Mouse (Mus musculus): Measurements from ENCODE around the gene Car14. TPM values are rescaled to one million over a fixed set of nuclear protein-coding genes. Genes with fewer than 3 reads are reported as not detected.
"Not testable (repeated sequence)": the region's sequence is repeated elsewhere in the genome, so short reads cannot be mapped to it uniquely, and the experiment has no call there.

The Car14 gene
- polyA plus RNA-seq, 1 experiment = 22.3 TPM

DNA sequence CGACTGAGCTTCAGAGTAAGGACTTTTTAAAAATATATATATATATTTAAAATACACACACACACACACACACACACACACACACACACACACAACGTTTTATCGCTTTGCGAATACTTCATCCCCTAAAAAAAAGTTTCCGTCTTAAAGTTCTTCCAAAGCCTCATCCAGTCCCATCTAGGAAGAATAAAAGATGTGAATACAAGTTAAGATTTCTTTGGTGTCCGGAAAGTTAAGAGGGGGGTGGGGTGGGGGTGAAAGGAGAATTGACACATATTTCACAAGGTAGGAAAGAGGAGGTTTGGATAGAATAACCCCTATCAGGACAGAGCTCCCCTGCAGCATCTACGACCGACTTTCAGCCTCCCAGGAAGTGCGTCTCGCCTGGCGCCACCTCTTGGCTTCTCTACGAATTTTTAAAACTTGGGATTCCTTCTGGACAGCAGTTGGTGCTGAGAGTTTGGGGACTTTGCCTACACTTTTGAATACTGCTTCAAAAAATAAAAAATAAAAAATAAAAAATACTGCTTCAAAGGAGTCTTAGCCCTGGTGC is 1.5 kb upstream of the Car14 start:
- H3K4me1 ChIP-seq (ENCODE audit: control insufficient read depth, insufficient read depth, low read length) = no peaks in the 10 kb centered on the region
- no peak overlapping the region for H3K4me3 ChIP-seq (ENCODE audit: insufficient read depth, low read length)
- peak; percentile 50; the same call in 1 of the 2 replicates for TF ChIP-seq CTCF (IDR thresholded peaks at IDR 0.05; ENCODE audit: extremely low read depth, insufficient read depth, low read length)
- TF ChIP-seq POLR2A (IDR thresholded peaks at IDR 0.05; ENCODE audit: extremely low read depth, insufficient read depth, low read length) = no peak
- H3K27ac ChIP-seq (ENCODE audit: insufficient read depth, low read length) = no peak overlapping the region

DNA sequence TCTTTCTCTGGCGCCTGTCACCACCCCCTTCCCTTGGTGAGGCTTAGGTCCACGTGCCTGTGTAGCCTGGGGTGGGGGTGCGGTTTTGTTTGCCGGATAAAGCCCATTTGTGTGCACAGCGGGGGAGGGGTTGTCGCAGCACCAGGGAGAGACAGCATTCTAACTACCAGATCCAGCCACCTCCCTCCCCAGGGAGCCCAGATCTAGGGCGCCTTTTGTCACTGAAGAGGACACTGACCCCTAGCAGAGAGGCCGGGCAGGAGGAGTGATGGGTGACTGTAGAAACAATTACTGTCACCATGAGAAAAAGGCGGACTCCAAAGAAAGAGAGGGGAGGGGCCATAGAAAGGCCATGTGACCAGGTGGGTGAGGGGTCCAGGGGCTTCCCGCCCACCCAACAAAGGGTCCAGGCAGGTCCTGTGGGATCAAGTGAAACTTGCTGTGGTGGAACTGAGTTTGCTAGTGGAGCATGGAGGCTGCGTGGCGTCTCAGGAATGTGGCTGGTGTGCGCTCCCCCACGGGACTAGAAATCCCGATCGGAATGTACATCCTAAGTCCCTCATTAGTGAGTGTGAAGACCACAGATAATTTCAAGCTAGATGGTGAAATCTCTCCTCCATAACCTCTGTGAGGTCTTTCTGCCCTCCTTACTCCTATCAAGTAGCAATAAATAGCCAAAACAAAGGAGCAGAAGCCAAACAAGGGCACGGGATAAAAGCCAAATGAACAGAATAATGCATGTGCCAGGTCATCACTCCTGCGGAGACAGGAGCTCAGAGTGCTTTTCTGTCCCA is 852 bp upstream of the Car14 start:
- Histone ChIP-seq H3K4me3 (ENCODE audit: insufficient read depth, low read length) (peak overlapping the region; percentile 15), H3K27ac (ENCODE audit: insufficient read depth, low read length) (peak overlapping the region; percentile 78), H3K4me1 (ENCODE audit: control insufficient read depth, insufficient read depth, low read length) (no peaks in the 10 kb centered on the region)
- TF ChIP-seq POLR2A (IDR thresholded peaks at IDR 0.05; ENCODE audit: extremely low read depth, insufficient read depth, low read length) (0 out of 2 replicates have a peak, but pooled peaks have one; percentile 28), CTCF (IDR thresholded peaks at IDR 0.05; ENCODE audit: extremely low read depth, insufficient read depth, low read length) (no peak)

DNA sequence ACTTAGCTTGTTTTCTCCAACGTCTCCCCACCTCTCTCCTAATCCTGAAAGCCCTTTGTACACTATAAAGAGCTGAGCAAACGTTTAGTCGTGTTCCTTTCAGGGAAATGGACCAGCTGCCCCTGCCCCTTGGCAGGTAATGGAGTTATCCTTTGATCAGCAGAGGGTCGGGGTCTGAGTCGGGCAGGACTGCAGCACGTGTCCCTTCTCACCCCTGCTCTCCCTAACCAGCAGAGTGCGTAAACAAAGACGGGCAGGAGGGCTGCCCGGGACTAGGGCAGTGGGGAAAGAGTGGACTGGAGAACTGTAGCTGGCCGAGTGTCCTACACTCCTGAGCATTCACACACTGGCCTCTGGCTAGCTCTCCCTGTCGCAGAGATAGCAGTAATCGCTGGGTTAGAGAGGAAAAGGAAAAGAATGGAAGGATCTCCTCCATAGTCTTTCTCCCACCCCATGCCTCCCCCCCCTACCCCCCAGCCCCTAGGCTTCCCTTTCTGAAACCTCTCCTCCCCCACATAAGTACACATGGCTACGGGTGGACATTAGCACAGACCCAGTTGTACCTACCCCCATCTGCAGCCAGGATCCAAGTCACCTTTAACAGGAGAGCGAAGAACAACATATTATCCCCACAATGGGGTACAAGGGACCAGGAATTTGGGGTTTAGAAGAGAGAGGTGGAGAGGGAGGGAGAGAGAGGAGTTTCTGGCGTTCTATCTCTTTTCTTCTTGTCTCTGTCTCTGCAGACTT is 563 bp downstream of the Car14 start:
- H3K4me1 ChIP-seq (ENCODE audit: control insufficient read depth, insufficient read depth, low read length) = no peaks in the 10 kb centered on the region
- peak overlapping the region; percentile 15 for H3K4me3 ChIP-seq (ENCODE audit: insufficient read depth, low read length)
- TF ChIP-seq CTCF (IDR thresholded peaks at IDR 0.05; ENCODE audit: extremely low read depth, insufficient read depth, low read length) (no peak), POLR2A (IDR thresholded peaks at IDR 0.05; ENCODE audit: extremely low read depth, insufficient read depth, low read length) (no peak)
- peak overlapping the region; percentile 87 for H3K27ac ChIP-seq (ENCODE audit: insufficient read depth, low read length)

DNA sequence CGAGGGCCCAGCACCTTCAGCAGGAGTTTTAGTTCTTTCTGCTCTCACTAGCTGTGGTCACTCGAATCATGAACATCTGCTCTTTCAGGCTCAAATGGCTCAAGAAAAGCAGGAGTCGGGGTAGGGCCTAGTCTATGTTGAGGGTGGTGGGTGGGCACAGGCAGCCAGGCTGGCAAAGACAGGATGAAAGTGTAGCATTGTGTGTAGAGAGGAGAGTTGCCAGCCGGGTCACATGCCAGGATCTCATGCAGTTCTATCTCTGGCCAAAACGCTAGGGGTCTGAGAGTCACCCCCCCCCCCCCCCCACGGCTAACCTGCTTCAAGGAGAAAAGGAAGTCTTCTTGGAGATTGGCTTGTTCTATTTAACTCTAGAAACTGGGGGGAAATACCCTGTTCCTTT is 1.8 kb downstream of the Car14 start:
- TF ChIP-seq POLR2A (IDR thresholded peaks at IDR 0.05; ENCODE audit: extremely low read depth, insufficient read depth, low read length) (no peak), CTCF (IDR thresholded peaks at IDR 0.05; ENCODE audit: extremely low read depth, insufficient read depth, low read length) (no peak)
- Histone ChIP-seq H3K4me3 (ENCODE audit: insufficient read depth, low read length) (no peak overlapping the region), H3K27ac (ENCODE audit: insufficient read depth, low read length) (peak overlapping the region; percentile 3; the same call in 1 of the 2 replicates), H3K4me1 (ENCODE audit: control insufficient read depth, insufficient read depth, low read length) (no peaks in the 10 kb centered on the region)

DNA sequence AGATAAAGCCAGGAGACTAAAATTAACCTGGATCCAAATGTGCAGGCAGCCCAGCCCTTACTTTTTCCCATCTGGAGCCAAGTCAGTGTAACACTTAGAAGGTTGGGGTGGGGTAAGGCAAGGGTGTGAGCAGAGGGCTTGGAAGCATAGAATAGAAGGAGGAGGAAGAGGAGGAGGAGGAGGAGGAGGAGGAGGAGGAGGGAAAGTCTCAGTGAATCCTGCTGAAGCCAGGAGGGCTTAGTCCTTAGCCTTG is 2.2 kb downstream of the Car14 start:
- TF ChIP-seq CTCF (IDR thresholded peaks at IDR 0.05; ENCODE audit: extremely low read depth, insufficient read depth, low read length) (no peak), POLR2A (IDR thresholded peaks at IDR 0.05; ENCODE audit: extremely low read depth, insufficient read depth, low read length) (no peak)
- H3K27ac ChIP-seq (ENCODE audit: insufficient read depth, low read length) = peak overlapping the region; percentile 3; the same call in 1 of the 2 replicates
- no peaks in the 10 kb centered on the region for H3K4me1 ChIP-seq (ENCODE audit: control insufficient read depth, insufficient read depth, low read length)
- no peak overlapping the region for H3K4me3 ChIP-seq (ENCODE audit: insufficient read depth, low read length)

DNA sequence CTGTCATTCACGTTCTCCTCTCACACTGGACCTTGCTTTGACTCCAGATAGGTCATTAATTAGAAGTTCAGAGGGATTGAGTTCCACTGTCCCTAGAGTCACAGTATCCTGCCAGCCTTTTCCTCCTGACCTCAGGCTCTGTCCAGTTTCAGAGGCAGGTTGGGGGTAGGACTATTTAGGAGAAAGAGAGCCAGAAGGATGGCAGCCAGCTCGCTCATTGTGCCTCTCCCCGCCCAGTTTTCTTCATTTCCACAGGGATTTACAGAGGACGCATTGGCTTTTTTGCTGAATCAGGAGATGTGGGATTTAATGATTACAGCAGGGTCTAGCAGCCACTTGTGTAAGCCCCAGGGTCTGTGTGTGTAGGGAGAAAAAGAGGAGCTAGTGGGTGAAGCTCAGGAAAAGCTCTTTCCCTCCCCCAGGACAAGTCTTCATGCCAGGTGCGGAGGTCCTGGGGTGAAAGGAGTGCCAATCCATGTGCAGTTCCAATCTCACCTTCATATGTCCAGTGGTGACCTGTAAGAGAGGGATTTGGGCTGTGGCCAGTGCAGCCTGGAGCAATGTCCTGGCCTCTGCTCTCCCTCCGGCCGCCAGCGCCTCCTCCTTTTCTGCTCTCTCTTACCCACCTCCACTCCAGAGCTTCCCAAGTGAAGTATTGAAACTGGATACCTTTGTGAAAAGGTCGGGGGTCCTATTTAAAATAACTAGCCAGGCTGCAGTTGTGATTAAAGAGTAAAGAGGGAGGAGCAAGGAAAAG is 2.7 kb downstream of the Car14 start:
- 0 out of 2 replicates have a peak overlapping the region, but pooled peaks have one; percentile 3 for H3K27ac ChIP-seq (ENCODE audit: insufficient read depth, low read length)
- no peak for TF ChIP-seq CTCF (IDR thresholded peaks at IDR 0.05; ENCODE audit: extremely low read depth, insufficient read depth, low read length)
- no peak for TF ChIP-seq POLR2A (IDR thresholded peaks at IDR 0.05; ENCODE audit: extremely low read depth, insufficient read depth, low read length)
- H3K4me3 ChIP-seq (ENCODE audit: insufficient read depth, low read length) = no peak overlapping the region

DNA sequence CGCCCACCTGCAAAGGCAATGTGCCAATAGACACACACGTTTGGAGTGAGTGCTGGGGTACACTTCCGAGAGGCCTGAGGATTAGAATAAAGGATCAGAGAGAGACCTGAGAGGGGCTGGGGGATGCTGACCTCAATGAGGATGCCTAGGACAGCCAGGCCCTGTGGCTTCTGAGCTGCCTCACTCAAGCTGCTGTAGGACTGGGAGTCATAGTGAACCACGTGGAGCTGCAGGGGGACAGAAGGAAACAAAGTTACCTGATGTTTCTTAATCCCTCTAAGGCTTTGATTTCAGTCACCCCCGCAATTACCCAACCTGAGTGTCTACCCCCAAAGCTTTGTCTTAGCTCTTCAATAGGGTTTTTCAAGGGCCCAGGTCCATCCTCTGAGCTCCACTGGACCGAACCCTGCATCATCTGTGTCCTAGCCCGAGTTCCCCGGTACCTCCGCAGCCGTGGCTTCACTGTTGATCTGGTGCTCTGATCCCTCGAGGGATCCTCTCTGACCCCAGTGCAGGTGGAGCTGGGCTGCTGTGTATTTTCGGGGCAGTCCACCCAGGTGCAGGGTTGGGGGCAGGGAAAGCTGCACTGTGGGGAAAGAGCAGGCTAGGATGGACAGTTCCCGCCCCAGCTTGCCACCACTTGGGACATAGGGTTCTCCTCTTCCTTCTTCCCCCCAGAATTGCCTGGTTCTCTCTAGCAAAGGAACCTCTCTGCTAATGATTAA is 4.5 kb downstream of the Car14 start:
- H3K27ac ChIP-seq (ENCODE audit: insufficient read depth, low read length) = no peak overlapping the region
- no peak overlapping the region for H3K4me3 ChIP-seq (ENCODE audit: insufficient read depth, low read length)
- TF ChIP-seq CTCF (IDR thresholded peaks at IDR 0.05; ENCODE audit: extremely low read depth, insufficient read depth, low read length) = no peak
- no peaks in the 10 kb centered on the region for H3K4me1 ChIP-seq (ENCODE audit: control insufficient read depth, insufficient read depth, low read length)

More for the DNA sequence above, 2.7 kb downstream of the Car14 start:
- H3K4me1 ChIP-seq (ENCODE audit: control insufficient read depth, insufficient read depth, low read length) = no peaks in the 10 kb centered on the region

DNA sequence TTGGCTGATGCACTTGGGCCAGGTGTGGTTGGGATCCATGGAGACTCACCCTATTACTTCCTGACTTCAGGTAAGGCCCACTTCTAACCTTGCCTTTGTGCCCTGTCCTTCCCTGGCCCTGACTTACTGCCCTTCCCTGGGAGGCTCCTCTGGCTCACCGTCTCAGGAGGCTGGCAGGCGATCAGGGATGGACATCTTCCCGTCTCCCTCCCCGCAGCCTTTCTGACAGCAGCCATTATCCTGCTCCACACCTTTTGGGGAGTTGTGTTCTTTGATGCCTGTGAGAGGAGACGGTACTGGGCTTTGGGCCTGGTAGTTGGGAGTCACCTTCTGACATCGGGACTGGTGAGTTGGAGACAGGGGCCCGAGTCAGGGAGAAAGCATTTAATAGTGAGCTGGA is 9.0 kb downstream of the Car14 start:
- H3K4me3 ChIP-seq (ENCODE audit: insufficient read depth, low read length) = peak overlapping the region; percentile 96; the same call in 1 of the 2 replicates
- H3K4me1 ChIP-seq (ENCODE audit: control insufficient read depth, insufficient read depth, low read length); H3K27ac ChIP-seq (ENCODE audit: insufficient read depth, low read length): not testable (repeated sequence)
